Comparison of ENCODE assay signal across 11 mouse cellular contexts in the genomic region with DNA sequence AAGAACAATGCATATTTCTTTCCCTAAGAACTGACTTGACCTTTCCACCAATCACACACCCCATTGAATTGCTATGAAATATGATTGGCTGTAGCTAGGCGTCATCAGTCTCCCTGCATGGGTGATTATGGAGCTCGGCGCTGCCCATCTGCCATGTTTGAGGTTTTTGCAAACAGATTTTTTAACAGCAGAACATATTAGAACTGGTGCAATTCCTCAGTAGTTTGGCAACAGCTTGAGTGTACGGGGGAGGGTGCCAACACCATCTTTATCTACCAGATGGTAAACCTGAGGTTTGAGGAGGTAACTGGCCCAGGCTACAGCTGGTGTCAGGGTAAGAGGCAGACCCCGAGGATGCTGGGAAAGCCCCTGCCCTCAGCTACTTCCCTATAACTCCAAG.
DNase-seq lines count a peak whose midpoint lies in the region; ATAC-seq lines count a peak whose summit lies in the region.
"Had no signal": no experiment of that assay in that cellular context is flagged by ENCODE, and none has a peak within 500 bp of the region (broad histone marks: within the 10 kb centered on the region; RNA-seq: fewer than 3 reads in every experiment).

No protein-coding gene starts in this region.

- peak; percentile 89 for DNase-seq in cerebellum, adult 9-11 months
- DNase-seq in layer of hippocampus, adult 8-10 months (ENCODE audit: low spot score in 2 of 2), result peak; percentile 84 to 86
- DNase-seq in right cerebral cortex, adult 18-20 months, result peak; percentile 48
- DNase-seq in lung, postnatal 25 days (ENCODE audit: low spot score), result no peak
- no peak for DNase-seq in kidney, postnatal 36 days
- DNase-seq in c-Kit-positive CD71-positive TER-119-positive erythroid progenitor cells, embryonic 14.5 days (ENCODE audit: low spot score), result no peak
- DNase-seq: adrenal gland, postnatal 14 days; thymus, postnatal 14 days had no signal

- peak; percentile 75 for ATAC-seq in cerebellum, adult (ENCODE audit: insufficient number of reproducible peaks, low FRiP score, low TSS enrichment)
- ATAC-seq: intestine, postnatal 0 days; lung, postnatal 0 days had no signal

Comparison
In these comparisons a context has a peak if more than half of its experiments do, and no peak if none do; other contexts are left out.
1. DNase-seq: peak in cerebellum, adult 9-11 months (single experiment), layer of hippocampus, adult 8-10 months (2 of 2) and right cerebral cortex, adult 18-20 months (single experiment); none in lung, postnatal 25 days (single experiment), kidney, postnatal 36 days (0 of 2) and c-Kit-positive CD71-positive TER-119-positive erythroid progenitor cells, embryonic 14.5 days (single experiment).